Mouse (Mus musculus) lung, adult 2 months (tissue): ENCODE data around the gene Ufc1.

Source experiments
- CTCF ChIP-seq: fragments of 200-500 bp; IDR thresholded peaks from 2 replicates; pipeline ENCODE4 v1.5.1; 2011; ENCODE audit warnings: mild to moderate bottlenecking, low read length, control low read depth; ENCODE audit not compliant: insufficient read depth
- POLR2A ChIP-seq: fragments of 200-500 bp; IDR thresholded peaks from 2 replicates; pipeline ENCODE4 v1.6.1; 2011; ENCODE audit warnings: low read depth, mild to moderate bottlenecking, control low read depth, low read length, borderline replicate concordance; ENCODE audit errors: extremely low read depth

DNA sequence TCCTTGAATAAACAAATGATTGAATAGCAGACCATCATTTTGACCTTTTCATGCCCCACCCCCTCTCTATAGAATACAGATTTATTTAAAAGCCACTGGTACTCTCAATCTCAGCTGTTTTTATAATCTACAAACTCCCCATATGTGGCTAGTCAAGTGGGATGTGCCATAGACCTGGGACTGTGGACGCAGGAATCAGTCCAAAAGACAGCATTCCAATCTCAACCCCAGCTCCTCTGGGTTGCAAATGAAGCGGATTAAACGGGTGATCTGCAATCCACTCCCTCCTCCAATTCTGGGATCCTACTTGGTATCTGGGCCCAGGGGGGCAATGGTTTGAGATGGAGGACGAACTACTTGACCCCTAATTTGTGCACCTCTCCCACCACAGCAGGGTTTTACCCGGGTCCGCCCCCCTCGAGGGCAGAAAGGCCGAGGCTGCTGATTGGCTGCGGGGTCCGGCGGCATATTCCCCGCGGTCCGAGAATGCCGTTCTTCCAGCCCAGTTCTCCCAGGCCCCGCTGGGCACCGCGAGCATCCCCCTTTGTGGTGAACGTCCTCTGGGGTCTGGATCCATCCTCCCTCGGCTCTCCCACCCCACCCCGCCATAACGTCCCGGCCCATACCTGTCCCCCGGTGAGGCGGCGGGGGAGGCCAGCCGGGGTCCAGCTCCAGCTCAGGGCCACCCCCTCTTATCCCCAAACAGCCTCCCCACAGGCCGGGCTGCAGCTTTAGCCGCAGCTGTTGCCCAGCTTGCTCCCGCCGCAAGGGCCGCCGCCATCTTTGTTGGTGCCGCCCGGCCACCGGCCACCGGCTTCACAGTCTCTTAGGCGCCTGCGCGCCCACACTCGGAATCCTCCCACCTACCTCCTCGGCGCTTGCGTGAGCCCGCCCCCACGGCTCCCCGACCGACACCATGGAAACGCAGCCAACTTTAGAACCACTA, 7.4 kb downstream of the Ufc1 start, which contains the start of gene Usp21:
- TF ChIP-seq POLR2A (peak; percentile 68; the same call in 1 of the 2 replicates), CTCF (no peak)
